Mouse (Mus musculus) small intestine, adult 2 months (tissue): Measurements from ENCODE around the gene Gapvd1.

ENCODE experiments used
- CTCF ChIP-seq: fragments of 200-500 bp; IDR thresholded peaks from 2 replicates; pipeline ENCODE4 v1.5.1; 2012; ENCODE audit warnings: low read depth, mild to moderate bottlenecking, control low read depth, inconsistent platforms, low read length, moderate library complexity, mixed read lengths; ENCODE audit not compliant: insufficient replicate concordance, insufficient read length; ENCODE audit errors: extremely low read depth
- POLR2A ChIP-seq: fragments of 200-500 bp; IDR thresholded peaks from 2 replicates; pipeline ENCODE4 v1.6.1; 2012; ENCODE audit warnings: low read depth, mild to moderate bottlenecking, control low read depth, inconsistent platforms, low read length, moderate library complexity

DNA sequence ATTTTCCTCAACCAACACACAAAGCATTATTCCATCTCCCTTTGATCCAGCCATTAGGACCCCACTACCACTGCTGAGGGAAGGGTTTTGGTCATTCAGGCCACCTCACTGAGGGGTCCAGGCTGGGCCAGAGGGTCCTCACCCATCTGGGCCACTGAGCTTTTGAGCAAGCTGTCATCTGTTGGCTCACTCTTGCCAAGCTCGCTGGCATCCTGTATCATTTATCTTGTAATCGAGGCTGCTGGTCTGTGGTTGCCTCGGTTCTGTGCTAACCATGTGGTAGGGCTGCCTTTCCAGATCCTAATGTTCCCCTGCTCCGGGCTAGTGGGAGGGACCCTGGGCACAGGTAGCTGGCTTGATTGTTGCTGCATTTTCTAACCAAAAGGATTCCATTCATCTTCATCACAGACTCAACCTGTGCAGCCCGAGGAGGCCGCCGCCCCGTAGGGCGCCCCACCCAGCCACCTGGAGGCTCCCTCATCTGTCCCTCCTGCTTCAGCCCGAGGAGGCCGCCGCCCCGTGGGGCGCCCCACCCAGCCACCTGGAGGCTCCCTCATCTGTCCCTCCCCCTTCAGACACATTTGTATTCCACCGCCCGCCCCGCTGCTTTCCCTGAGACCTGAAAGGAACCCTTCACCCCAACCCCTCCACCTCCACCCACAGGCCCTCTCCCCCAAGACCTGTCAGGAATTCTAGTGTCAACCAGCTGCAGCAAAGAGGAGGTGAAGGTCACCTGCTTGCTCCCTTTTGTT lies 86.4 kb downstream of the Gapvd1 start:
- TF ChIP-seq POLR2A (no peak), CTCF (no peak)
